Mouse (Mus musculus): ENCODE results near the gene Fam24a.

Gene Fam24a

DNA sequence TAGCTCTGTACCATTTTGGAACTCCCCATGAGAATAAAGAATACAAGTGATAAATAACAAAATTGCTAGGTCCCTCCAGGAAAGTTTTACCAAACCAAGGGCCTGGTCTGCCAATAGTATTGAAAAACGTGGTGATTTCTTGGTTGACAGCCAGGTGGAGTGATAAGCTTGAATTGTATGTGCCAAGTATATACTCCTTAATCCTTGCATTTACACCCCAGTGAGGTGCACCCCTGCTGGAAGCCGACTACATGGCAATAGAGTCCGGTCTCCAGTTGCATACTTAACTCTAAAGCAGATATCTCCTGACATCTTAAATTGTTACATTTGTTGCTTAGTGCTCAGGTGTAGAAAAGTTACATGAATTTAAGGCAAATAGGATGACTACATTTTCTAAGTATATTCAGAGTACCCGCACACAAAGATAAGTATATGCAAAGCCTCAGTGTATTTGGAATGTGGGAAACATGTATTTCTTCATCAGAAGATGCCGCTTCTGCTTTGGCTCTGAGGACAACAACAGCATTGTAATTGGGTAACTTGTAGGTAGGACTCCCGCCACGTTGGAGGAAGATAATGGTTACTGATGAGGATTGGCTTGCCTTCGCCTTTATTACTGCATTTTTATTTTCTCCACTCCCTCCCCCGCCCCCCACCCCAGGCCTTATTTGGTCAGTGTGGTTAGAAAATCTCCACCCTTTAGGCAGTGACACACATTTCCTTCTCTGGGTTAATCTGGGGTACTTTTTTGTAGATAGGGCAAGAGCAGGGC is 38.4 kb downstream of the Fam24a start:
- in situ Hi-C loops (cut with MboI; ENCODE audit: low pct_unique_long_range_greater_than_20kb in 1 of 2, low sequenced_read_pairs in 2 of 2, unreplicated experiment in 1 of 2), result no loop called here

Data from mouse embryonic stem cell (cell line).